Mouse (Mus musculus) brain, embryonic 14.5 days (tissue): ENCODE measurements around the gene Cd164. TPM values are rescaled to one million over a fixed set of nuclear protein-coding genes. Genes with fewer than 3 reads are reported as not detected.

ENCODE experiments used
- DNase-seq: peaks from one replicate; pipeline ENCODE4 v3.0.0-alpha.2; 2011; ENCODE audit warnings: low read depth
- CTCF ChIP-seq: fragments of 200-500 bp; IDR thresholded peaks from 2 replicates; pipeline ENCODE4 v1.5.1; 2012; ENCODE audit warnings: inconsistent platforms, mild to moderate bottlenecking, moderate library complexity, borderline replicate concordance; ENCODE audit not compliant: insufficient read depth, insufficient read length; ENCODE audit errors: extremely low read depth
- POLR2A ChIP-seq: fragments of 200-500 bp; IDR thresholded peaks from 2 replicates; pipeline ENCODE4 v1.6.1; 2012; ENCODE audit warnings: mild to moderate bottlenecking, inconsistent platforms, borderline replicate concordance; ENCODE audit not compliant: poor library complexity, insufficient read depth, insufficient read length, severe bottlenecking; ENCODE audit errors: extremely low read depth
- polyA plus RNA-seq: library from polyadenylated mRNA; depleted of rRNA; stranded (reverse); fragments of >200 nt; gene quantifications from 2 replicates; pipeline ENCODE4 v1.2.3, GENCODE M21; 2012

The Cd164 gene
- polyA plus RNA-seq, 1 experiment = 57.1 TPM

DNA sequence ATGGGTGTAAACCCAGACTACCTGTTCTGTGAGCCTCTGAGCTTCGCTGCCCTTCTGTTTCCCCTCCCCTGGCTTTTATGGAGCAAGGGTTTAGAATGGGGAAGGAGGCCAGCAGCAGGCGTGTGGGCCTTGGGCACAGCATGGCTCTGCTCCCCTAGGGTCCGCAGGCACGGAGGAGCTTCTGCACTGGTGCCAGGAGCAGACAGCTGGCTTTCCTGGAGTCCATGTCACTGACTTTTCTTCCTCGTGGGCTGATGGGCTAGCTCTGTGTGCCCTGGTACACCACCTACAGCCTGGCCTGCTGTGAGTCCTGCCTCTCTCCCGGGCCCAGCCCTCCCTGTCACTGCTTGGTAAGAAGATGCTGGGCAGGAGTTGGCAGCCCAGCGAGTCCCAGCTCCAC, 36.8 kb upstream of the Cd164 start:
- TF ChIP-seq CTCF (no peak), POLR2A (no peak)
- DNase-seq = no peak

DNA sequence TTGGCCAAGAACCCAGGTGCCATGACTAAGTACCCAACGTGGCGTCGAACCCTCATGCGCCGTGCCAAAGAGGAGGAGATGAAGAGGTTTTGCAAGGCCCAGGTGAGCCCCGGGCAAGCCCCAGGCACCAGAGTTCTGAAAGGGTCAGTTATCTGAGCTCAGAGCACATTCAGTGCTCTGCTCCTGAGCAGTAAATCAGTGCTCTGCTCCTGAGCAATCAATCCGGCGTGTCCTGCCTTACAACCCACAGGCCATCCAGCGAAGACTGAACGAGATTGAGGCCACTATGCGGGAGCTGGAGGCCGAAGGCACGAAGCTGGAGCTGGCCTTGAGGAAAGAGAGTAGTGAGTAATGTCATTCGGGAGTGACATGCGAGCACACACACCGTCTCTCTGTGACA, 33.4 kb upstream of the Cd164 start:
- no peak for DNase-seq
- TF ChIP-seq POLR2A (no peak), CTCF (no peak)

- DNase-seq = no peak
- TF ChIP-seq POLR2A = no peak
Measured at GRCm38 (mm10) chr10:41486506-41487170, 32.6 kb upstream of the Cd164 start.

GRCm38 (mm10) chr10:41488877-41489276, 30.3 kb upstream of the Cd164 start:
- no peak for DNase-seq
- TF ChIP-seq CTCF (no peak), POLR2A (no peak)

- DNase-seq = no peak
- no peak for TF ChIP-seq CTCF
- TF ChIP-seq POLR2A = no peak
Measured at GRCm38 (mm10) chr10:41489294-41489693, 29.9 kb upstream of the Cd164 start.

GRCm38 (mm10) chr10:41489708-41490517, 29.3 kb upstream of the Cd164 start, which contains the start of the genes Smpd2 and Ppil6:
TSS of gene Smpd2 (minus strand) at chr10:41490369.
TSS of gene Ppil6 (plus strand) at chr10:41490439.
- TF ChIP-seq POLR2A (0 out of 2 replicates have a peak, but pooled peaks have one; percentile 6), CTCF (no peak)
- peak; percentile 97 for DNase-seq

GRCm38 (mm10) chr10:41490518-41490873, 28.7 kb upstream of the Cd164 start:
- TF ChIP-seq CTCF = no peak
- no peak for TF ChIP-seq POLR2A
- no peak for DNase-seq

DNA sequence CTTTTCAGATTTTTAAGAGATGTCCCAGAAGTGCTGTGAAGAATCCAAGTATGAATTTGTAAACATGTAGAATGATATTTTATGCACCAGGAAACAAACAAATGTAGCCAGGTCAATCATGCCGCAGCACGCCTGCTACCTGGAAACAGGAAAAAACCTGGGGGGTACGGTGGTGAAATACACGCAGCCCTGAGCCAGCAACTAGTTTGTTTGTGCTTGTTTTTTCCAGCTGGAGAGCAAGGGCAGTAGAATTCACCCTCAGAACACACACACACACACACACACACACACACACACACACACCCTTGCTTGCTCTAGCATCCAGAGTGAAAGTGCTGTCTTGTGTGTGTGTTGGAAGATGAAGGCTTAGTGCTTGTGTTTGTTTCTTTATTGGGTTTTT, 28.1 kb upstream of the Cd164 start:
- no peak for TF ChIP-seq POLR2A
- DNase-seq = no peak

- TF ChIP-seq CTCF (no peak), POLR2A (no peak)
- peak; percentile 75 for DNase-seq
Measured at GRCm38 (mm10) chr10:41500941-41501340, 18.3 kb upstream of the Cd164 start.

GRCm38 (mm10) chr10:41504996-41505395, 14.2 kb upstream of the Cd164 start:
- no peak for TF ChIP-seq POLR2A
- no peak for TF ChIP-seq CTCF
- DNase-seq = no peak

GRCm38 (mm10) chr10:41505446-41505845, 13.8 kb upstream of the Cd164 start:
- TF ChIP-seq CTCF = peak; percentile 70
- peak; percentile 94 for DNase-seq

GRCm38 (mm10) chr10:41509160-41509559, 10.1 kb upstream of the Cd164 start:
- TF ChIP-seq CTCF = peak; percentile 41; the same call in 1 of the 2 replicates
- TF ChIP-seq POLR2A = no peak
- DNase-seq = no peak
